Mouse (Mus musculus) ES-E14 (cell line): ENCODE results near the gene Ybx1. TPM values are rescaled to one million over a fixed set of nuclear protein-coding genes. Genes with fewer than 3 reads are reported as not detected.
A peak's percentile ranks its signal among the peaks of the same experiment; 100 is the strongest.

Experiments
- DNase-seq: peaks from one replicate; pipeline ENCODE4 v3.0.0-alpha.2; 2013; ENCODE audit warnings: low read depth, low spot score
- H3K27ac ChIP-seq: 2 replicates; pipeline ENCODE4 v1.5.1; 2012; ENCODE audit warnings: low read depth, mild to moderate bottlenecking, low read length, moderate library complexity, mixed read lengths; ENCODE audit not compliant: poor library complexity, insufficient read depth, severe bottlenecking
- H3K36me3 ChIP-seq: 2 replicates; pipeline ENCODE4 v1.6.1; 2012; ENCODE audit warnings: mild to moderate bottlenecking, low read length, moderate library complexity, mixed read lengths; ENCODE audit not compliant: control insufficient read depth, poor library complexity, insufficient read depth, severe bottlenecking
- H3K4me1 ChIP-seq, 2 experiments: fragments of 150-350 bp in 1 of 2; sonication (generic) in 1 of 2; 2 replicates each; pipeline ENCODE4 v1.6.1; 2012; ENCODE audit warnings: low read length in 2 of 2, mild to moderate bottlenecking in 1 of 2, mixed read lengths in 1 of 2; ENCODE audit not compliant: control insufficient read depth in 2 of 2, insufficient read depth in 2 of 2, poor library complexity in 1 of 2
- H3K4me3 ChIP-seq, 2 experiments: fragments of 150-350 bp in 1 of 2; sonication (generic) in 1 of 2; 2 replicates each; pipeline ENCODE4 v1.5.1; 2012; ENCODE audit warnings: low read length in 2 of 2, low read depth in 1 of 2, mild to moderate bottlenecking in 1 of 2, mixed read lengths in 1 of 2; ENCODE audit not compliant: insufficient read depth in 1 of 2, poor library complexity in 1 of 2, severe bottlenecking in 1 of 2
- H3K9ac ChIP-seq: 2 replicates; pipeline ENCODE4 v1.6.1; 2012; ENCODE audit warnings: low read depth, mild to moderate bottlenecking, low read length, mixed read lengths; ENCODE audit not compliant: poor library complexity, insufficient read depth, severe bottlenecking
- H3K9me3 ChIP-seq: fragments of 150-350 bp; sonication (generic); 2 replicates; pipeline ENCODE4 v1.6.1; 2012; ENCODE audit warnings: low read depth, mild to moderate bottlenecking, low read length; ENCODE audit not compliant: control insufficient read depth, insufficient read depth
- CHD2 ChIP-seq: IDR thresholded peaks from 2 replicates; pipeline ENCODE4 v1.6.1; 2014; ENCODE audit warnings: mild to moderate bottlenecking, low read depth, low read length, inconsistent platforms
- HCFC1 ChIP-seq: IDR thresholded peaks from 2 replicates; pipeline ENCODE4 v1.6.1; 2012; ENCODE audit warnings: low read length, inconsistent platforms, borderline replicate concordance; ENCODE audit not compliant: insufficient read depth
- MAFK ChIP-seq: IDR thresholded peaks from 2 replicates; pipeline ENCODE4 v1.6.1; 2014; ENCODE audit warnings: mild to moderate bottlenecking, low read depth, low read length, inconsistent platforms; ENCODE audit not compliant: insufficient read depth
- ZC3H11A ChIP-seq: IDR thresholded peaks from 2 replicates; pipeline ENCODE4 v1.6.1; 2012; ENCODE audit warnings: low read depth, mild to moderate bottlenecking, inconsistent platforms, low read length, borderline replicate concordance
- ZNF384 ChIP-seq: IDR thresholded peaks from 2 replicates; pipeline ENCODE4 v1.6.1; 2012; ENCODE audit warnings: low read depth, low read length, inconsistent platforms
- in situ Hi-C, 2 experiments: fragments of 600-800 bp; cut with MboI; formaldehyde crosslinking; loops; one replicate each; pipeline ENCODE4 v1.15.1; 2025; ENCODE audit warnings: low sequenced_read_pairs in 2 of 2, inconsistent platforms in 1 of 2; ENCODE audit not compliant: unreplicated experiment in 2 of 2
- total RNA-seq: library from RNA; depleted of rRNA; stranded (reverse); fragments of 300-350 nt; gene quantifications from 2 replicates; pipeline ENCODE4 v1.2.3, GENCODE M21; 2012

The Ybx1 gene
- total RNA-seq, 1 experiment, result 855 TPM

- DNase-seq, result no peak
Observed at GRCm38 (mm10) chr4:119252025-119252808, 42.2 kb downstream of the Ybx1 start.

GRCm38 (mm10) chr4:119248407-119248965 is 45.9 kb downstream of the Ybx1 start:
- H3K9ac ChIP-seq, result no peak overlapping the region
- in situ Hi-C loops, result no loop called here
- H3K4me3 ChIP-seq, result no peak overlapping the region
- H3K4me1 ChIP-seq, result peaks cover 0 to 26% of the 10 kb centered on the region in 2 experiments; a peak in 2 of 4 replicates
- no peaks in the 10 kb centered on the region for H3K9me3 ChIP-seq
- H3K27ac ChIP-seq, result no peak overlapping the region
- TF ChIP-seq CHD2 (no peak), HCFC1 (no peak), ZNF384 (no peak), ZC3H11A (no peak), MAFK (no peak)
- DNase-seq, result no peak
- H3K36me3 ChIP-seq, result peaks cover 5% of the 10 kb centered on the region; the same call in 1 of the 2 replicates

More at GRCm38 (mm10) chr4:119252025-119252808, 42.2 kb downstream of the Ybx1 start:
- Histone ChIP-seq H3K9me3 (no peaks in the 10 kb centered on the region), H3K9ac (no peak overlapping the region), H3K4me1 (peaks cover 0 to 11% of the 10 kb centered on the region in 2 experiments; a peak in 2 of 4 replicates), H3K36me3 (peaks cover 2% of the 10 kb centered on the region; the same call in 1 of the 2 replicates), H3K27ac (no peak overlapping the region), H3K4me3 (no peak overlapping the region)
- in situ Hi-C loops, result no loop called here
- no peak for TF ChIP-seq MAFK
- no peak for TF ChIP-seq CHD2
- TF ChIP-seq HCFC1, result no peak
- TF ChIP-seq ZC3H11A, result no peak
- no peak for TF ChIP-seq ZNF384

GRCm38 (mm10) chr4:119247462-119248235 is 46.8 kb downstream of the Ybx1 start:
- in situ Hi-C loops, result no loop called here
- Histone ChIP-seq H3K4me3 (peak overlapping the region in 1 of 2 experiments; percentile 7; a peak in 1 of 4 replicates), H3K9me3 (no peaks in the 10 kb centered on the region), H3K27ac (peak overlapping the region; percentile 24; the same call in 1 of the 2 replicates), H3K4me1 (peaks cover 0 to 26% of the 10 kb centered on the region in 2 experiments; a peak in 2 of 4 replicates), H3K36me3 (peaks cover 5% of the 10 kb centered on the region; the same call in 1 of the 2 replicates), H3K9ac (peak overlapping the region; percentile 15; the same call in 1 of the 2 replicates)
- no peak for TF ChIP-seq ZNF384
- no peak for TF ChIP-seq CHD2
- no peak for TF ChIP-seq MAFK
- peak; percentile 20; the same call in 1 of the 2 replicates for TF ChIP-seq ZC3H11A
- TF ChIP-seq HCFC1, result no peak
- DNase-seq, result peak; percentile 77

GRCm38 (mm10) chr4:119246688-119247225 is 47.6 kb downstream of the Ybx1 start:
- TF ChIP-seq MAFK (no peak), CHD2 (no peak), ZC3H11A (no peak), HCFC1 (no peak), ZNF384 (no peak)
- DNase-seq, result no peak
- no peak overlapping the region for H3K9ac ChIP-seq
- peaks cover 8% of the 10 kb centered on the region; the same call in 1 of the 2 replicates for H3K36me3 ChIP-seq
- no peaks in the 10 kb centered on the region for H3K9me3 ChIP-seq
- in situ Hi-C loops, result no loop called here
- no peak overlapping the region for H3K4me3 ChIP-seq
- H3K27ac ChIP-seq, result no peak overlapping the region
- H3K4me1 ChIP-seq, result peaks cover 0 to 26% of the 10 kb centered on the region in 2 experiments; a peak in 2 of 4 replicates
